Mouse (Mus musculus): ENCODE results near the gene Mesd. TPM values are rescaled to one million over a fixed set of nuclear protein-coding genes. Genes with fewer than 3 reads are reported as not detected.

Gene Mesd
- polyA plus RNA-seq (2012; rRNA removed; ENCODE audit: low replicate concordance) = 2.3 and 2.4 TPM in 2 replicates

GRCm38 (mm10) chr7:83884021-83884658, at the start of gene Mesd, which contains the start of gene Tlnrd1:
TSS of gene Mesd (plus strand) at chr7:83884466.
TSS of gene Tlnrd1 (minus strand) at chr7:83884305.

Other genes starting within 250 kb of the Mesd start
- gene Il16, start 138.7 kb upstream of the Mesd start, polyA plus RNA-seq (2012; rRNA removed; ENCODE audit: low replicate concordance) = 2.0 and 3.5 TPM in 2 replicates
- not detected in 2 replicates for gene Cfap161, start 89.6 kb upstream of the Mesd start, polyA plus RNA-seq (2012; rRNA removed; ENCODE audit: low replicate concordance)
- gene Tlnrd1, start 161 bp upstream of the Mesd start, polyA plus RNA-seq (2012; rRNA removed; ENCODE audit: low replicate concordance) = 59.9 and 101 TPM in 2 replicates
- 0.28 and 0.34 TPM in 2 replicates for gene Cemip, start 202.0 kb downstream of the Mesd start, polyA plus RNA-seq (2012; rRNA removed; ENCODE audit: low replicate concordance)